Mouse (Mus musculus) R1 (cell line): ENCODE results near the gene Dync1li2.

ENCODE experiments used
- DNase-seq: peaks from one replicate; pipeline ENCODE4 v3.0.0-alpha.2; 2018; ENCODE audit warnings: low read depth, low spot score

Gene Dync1li2

DNA sequence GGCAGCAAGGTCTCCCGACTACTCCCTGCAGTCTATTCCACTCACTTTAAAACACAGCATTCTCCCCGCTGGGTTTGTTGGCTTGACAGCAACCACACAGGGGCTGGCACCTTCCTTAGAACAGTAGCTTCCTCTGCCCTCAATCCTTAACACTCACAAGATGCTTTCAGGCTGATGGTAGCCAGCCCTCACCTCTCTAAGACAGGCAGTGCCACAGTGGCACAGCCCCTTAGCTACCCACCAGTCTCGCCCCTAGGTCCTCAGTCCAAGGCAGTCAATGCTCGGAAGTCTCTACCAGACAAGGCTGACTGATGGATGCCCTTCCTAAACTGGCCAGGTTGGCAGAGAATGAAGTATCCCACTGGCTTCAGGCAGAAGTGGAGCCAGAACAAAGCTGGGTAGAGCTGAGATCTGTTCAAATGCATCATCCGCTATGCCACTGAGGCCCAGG, 61.9 kb downstream of the Dync1li2 start:
- no peak for DNase-seq

DNA sequence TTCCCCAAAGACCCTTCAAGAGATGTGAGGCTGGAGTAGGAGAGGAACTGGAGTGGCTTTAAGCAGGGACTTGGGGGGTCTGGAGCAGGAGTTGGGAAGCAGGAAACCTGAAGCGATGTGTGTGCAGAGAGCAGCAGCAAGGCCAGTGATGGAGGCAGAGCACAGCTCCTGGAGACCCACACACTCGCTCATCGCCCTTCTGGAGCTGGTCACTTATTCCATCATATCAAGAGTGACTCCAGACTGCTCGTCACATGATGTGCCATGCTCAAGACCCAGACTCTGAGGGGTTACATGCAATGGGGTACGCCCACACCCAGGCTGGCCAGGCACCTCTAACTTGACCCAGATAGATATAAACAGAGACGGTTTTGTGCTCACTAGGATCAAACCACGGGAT, 62.6 kb downstream of the Dync1li2 start:
- no peak for DNase-seq

DNA sequence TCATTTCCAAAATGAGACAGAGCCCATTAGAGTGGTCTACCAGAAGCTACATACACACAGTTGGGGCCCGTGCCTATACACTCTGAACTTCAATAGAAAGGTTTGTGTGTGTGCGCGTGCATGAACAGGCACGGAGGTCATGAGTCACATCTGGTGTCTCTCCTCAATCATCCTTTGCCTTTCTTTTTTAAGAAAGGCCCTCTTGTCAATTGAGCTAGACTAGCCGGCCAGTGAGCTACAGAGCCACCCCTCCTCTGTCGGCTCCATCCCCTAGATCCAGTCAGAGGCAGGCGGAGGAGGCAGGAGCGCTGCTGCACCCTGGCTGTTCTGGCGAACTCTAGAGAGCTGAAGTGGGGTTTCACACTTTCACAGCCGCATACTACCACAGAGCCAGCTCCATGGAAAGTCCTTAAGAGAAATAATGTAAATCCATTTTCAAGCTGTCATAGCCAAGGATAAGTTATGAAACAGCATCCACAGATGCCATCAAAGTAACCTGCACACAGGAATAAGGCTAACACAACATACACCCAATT, 63.5 kb downstream of the Dync1li2 start:
- no peak for DNase-seq

DNA sequence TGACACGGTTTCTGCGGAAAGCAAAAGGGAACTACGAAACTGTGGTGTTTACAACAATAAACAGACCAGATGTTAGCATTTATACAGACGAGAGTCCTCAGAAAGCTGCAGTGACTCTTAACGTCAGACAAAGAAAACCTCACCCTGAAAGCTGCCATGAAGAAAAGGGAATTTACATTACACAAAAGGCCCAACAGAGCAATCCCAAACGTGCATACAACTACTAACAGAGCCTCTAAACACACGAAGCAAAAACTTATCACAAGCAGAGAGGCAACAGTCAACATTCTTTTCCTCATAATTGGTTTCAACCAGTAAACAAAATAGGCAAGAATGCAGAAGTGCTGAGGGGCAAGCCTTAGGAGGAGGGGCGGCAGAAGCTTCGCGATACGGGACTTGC, 66.2 kb downstream of the Dync1li2 start:
- peak; percentile 76 for DNase-seq

DNA sequence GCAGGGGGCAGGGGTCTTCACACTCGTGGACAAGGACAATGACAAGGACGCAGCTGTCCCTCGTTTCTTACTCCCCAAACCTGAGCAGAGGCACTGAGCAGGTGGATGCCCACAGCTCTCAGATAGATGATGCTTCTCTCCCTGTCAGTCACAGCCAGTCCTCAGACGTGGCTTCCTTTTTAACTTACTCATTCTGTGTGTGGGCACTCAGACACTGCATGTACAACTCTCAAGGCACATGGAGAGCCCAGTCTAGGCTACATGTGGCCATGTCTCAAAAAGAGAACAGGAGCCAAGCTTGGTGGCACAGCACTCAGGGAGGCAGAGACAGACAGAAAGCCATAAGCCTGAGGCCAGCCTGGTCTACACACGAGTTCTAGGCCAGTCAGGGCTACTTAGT, 66.9 kb downstream of the Dync1li2 start:
- no peak for DNase-seq

DNA sequence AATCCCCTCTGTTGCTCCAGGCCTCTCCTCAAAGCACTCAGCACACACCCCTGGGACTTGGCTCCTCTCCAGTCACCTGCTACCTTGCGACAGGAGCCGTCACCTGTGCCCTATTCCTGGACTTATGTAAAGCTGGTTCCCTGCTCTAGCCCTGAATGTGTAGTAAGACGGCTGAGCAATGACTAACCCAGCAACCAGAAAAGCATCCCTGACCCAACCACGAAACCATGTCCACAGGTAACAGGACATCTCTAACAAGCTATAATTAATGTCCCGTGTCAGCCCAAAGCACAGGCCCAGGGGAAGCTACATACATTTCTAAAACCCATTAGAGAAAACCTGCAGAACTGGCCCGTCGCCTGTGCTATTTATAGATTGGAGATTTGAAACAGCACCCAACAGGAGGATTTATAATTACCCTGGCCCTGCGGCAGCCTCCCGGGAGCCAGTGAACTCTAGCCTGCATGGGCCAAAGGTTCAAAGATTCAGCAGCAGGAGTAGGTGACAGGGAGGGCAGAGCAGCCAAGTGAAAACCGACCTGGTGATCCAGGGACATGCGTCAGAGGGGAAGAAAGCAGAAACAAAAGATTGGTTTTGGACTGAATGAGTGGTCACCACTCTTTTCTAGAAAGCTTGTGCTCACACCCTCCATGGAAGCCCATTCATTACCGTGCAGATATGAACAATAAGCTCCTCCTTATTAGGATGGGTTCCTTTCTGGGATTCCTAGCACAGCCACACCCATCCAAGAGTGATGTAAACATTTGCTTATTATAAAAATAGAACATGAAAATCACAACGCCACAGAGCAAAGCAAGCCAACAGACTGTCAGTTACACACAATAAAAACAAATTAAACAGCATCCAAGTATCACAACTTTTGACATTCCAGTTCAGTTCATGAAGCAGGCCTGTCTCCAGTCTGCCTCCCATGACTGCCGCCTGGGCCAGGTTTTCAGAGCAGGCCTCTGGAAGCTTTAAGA, 67.7 kb downstream of the Dync1li2 start:
- no peak for DNase-seq

DNA sequence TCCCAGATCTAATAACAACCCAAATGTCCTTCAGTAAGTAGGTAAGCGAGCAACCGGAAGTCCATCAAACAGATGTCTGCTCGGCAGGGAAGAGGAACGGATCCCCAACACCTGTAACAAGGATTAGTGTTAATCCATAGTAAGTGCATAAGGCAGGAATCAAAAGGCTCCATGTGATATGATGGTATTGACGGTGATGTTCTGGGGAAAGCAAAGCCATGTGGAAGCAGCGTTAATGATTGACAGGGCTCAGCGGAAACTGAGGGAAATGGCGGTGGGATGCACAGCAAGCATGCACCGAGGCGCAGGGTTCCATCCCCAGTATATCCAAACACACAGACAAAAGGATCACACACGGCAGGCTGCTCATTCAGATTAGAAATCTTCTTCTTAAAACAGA, 68.6 kb downstream of the Dync1li2 start:
- DNase-seq: peak; percentile 25

DNA sequence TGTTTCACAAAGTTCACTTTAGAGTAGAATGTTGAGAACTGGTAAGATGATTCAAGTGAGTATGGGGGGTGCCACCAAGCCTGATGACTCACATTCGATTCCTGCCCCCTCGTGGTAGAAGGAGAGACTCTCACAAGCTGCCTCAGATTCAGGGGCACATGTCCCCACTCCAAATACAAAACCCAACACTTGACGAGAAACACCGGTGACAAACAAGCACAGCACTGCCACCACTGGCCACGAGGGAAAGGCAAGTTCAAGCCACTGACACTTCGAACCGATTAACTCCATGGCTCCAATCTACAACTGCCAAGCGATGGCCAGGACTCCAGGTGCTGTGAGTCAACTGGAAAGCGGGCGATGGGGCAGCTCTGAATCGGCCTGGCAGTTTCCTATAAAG, 69.1 kb downstream of the Dync1li2 start:
- peak; percentile 75 for DNase-seq

DNA sequence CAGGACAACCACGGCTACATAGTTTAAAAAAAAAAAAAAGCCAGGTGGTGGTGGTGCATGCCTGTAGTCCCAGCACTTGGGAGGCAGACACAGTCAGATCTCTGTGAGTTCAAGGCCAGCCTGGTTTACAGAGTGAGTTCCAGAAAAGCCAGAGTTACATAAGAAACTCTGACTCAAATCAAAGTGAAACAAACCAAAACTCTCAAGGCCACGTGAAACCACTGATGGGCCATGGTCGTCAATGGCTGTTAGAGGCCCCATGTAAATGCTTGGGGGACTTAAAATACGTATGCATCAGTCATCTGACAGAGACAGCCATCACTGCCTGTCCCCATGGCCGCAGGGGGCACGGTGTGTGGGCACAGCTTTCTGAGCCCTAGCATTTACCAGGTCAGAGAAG, 71.7 kb downstream of the Dync1li2 start:
- no peak for DNase-seq

DNA sequence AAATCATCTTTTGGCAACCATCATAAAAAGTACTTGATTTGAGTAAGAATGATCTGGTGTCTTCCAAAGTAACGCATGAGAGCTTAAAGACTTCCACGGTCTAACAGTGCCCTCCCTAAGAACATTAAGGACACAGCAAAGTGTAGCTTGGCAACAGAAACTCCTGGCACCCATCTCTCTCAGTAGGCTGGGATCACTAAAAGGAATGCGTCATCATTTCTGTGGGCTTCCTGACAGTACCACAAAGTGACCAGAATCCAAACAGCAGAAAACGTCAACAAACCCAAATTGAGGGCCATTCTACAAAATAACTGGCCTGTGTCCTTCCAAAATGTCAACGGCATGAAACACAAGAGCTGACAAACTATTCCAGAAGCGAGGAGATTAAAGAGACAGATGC, 72.8 kb downstream of the Dync1li2 start:
- no peak for DNase-seq

DNA sequence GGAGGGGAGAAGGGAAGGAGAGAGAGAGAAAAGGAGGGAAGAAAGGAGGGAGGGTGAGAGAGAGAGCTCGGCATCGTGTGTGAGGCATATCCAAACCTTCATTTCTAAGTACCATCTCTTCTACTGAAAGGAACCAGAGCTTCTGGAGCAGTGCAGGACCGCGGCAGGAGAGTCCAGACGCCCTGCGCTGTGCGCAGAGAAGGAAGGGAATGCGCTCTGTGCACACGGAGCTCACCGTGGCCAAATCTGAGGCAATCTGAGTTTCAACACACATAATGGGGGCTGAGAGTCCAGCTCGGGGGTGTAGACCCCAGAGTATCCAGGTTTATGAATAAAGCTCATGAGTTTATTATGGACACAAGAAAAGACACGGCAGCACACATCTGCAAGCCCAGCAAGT, 73.3 kb downstream of the Dync1li2 start:
- no peak for DNase-seq
